Mouse (Mus musculus) ES-CJ7 (cell line): Measurements from ENCODE around the gene Tfap2e.

Source experiments
- DNase-seq: peaks from one replicate; pipeline ENCODE4 v3.0.0; 2011; ENCODE audit warnings: low read depth, low spot score

Gene Tfap2e

GRCm38 (mm10) chr4:126736001-126736414 lies at the start of gene Tfap2e:
TSS of gene Tfap2e (minus strand) at chr4:126736240.
- DNase-seq, result peak; percentile 67

DNA sequence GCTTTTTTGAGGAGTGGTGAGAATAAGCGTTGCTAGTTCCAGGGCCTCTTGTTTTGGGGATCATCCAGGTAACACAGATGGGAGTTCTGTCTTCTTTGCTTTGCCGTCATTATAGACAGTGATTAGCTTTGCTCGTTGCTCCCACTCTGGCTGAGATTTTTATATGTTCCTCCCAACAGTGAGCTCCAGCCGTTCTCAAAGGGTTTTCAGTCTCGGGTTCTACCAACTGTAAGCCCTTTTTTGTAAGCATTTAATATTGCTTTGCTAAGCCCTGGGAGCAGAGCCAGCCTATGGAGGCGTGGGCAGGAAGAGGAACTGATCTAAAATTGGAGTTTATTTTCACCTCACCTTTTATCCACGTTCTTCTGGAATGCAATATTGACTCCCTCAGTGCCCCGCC lies 47.0 kb upstream of the Tfap2e start:
- no peak for DNase-seq

DNA sequence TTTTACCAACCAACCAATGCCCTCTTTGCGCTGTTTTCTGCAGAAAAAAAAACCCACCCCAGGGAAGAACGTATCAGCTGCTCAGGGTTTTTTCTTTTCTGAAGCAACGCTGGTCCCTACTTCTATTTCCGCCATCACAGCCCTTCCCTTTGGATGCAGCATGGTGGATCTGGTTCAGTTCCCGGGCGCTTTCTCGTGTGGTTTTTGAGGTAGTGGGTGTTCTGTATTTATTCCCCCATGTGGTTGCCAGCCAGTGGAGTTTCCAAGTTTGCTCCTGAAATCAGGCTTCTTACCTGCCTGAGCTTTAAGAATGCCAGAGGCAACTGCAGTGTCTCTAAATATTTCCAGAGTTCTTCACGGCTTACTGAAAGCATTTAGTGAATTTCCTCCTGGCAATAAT lies 46.5 kb upstream of the Tfap2e start:
- DNase-seq, result no peak

GRCm38 (mm10) chr4:126781871-126782270 lies 45.8 kb upstream of the Tfap2e start:
- DNase-seq, result no peak

- no peak for DNase-seq
These were observed 44.1 kb upstream of the Tfap2e start for GRCm38 (mm10) chr4:126779826-126780775.

GRCm38 (mm10) chr4:126779148-126779581 lies 43.1 kb upstream of the Tfap2e start:
- no peak for DNase-seq

GRCm38 (mm10) chr4:126775182-126775581 lies 39.1 kb upstream of the Tfap2e start:
- no peak for DNase-seq

DNA sequence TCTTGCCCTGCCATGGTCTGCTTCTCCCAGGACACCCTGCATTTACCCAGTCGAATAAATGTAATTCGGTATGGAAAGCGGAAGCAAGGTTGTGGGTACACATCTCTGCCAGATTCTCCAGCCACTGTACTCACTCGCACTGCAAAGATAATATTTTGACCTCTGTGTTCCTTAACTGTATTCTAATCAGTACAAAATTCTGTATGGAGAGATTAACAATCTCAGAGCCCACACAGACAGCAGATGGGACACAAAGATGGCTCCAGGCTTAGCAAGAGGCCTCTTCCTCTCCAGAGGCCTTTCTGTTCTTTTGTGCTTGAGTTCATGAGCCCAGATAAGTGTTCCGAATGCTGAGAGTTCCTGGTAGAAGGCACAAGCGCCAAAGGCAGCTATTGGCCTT lies 37.8 kb upstream of the Tfap2e start:
- DNase-seq, result no peak

DNA sequence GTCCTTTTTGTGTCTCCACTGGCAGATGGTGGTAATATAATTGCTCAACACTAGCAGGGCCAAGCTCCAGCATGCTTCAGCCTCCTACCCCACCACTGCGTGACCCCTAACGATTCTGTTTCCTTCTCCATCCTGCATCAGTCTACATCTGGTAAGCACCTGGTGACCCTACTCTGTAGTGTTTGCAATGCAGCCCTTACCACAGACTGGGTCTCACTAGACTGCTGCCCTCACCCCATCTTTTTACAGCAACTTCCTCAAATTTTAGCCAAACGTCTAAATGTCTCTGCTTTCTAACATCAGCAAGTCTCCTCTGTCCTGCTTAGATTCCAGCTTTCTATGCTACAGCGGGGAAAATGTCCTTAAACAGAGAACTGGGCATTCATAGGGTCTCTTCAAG lies 34.8 kb upstream of the Tfap2e start:
- no peak for DNase-seq

DNA sequence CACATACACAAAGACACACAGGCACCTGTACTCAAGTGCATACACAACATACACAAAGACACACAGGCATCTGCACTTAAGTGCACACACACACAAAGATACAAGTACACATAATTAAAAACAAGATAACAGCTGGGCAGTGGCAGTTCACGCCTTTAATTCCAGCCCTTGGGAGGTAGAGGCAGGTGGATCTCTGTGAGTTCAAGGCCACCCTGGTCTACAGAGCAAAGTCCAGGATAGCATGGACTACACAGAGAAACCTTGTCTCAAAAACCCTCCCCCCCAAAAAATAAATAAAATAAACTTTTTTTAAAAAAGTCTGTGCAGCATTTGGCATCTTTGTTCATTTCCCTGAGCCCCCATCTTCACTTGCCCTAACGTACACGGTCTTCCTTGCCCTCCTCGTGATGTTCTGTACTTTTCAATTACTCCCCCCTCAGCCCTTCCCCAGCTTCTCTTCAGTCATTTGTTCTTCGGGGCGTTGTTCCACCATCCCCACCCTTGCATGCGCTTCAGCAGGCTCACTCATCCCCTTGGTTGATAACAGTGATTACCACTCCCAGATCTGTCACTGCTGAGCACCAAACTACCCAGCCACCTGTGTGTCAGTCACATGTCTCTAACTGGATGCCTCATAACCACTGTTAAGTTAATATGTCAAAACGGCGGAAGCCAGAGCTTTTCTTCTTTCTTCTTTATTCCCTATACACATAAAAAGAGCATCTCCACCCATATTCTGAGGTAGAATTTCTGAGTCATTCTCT lies 33.9 kb upstream of the Tfap2e start:
- DNase-seq, result no peak

- no peak for DNase-seq
These were observed 27.4 kb upstream of the Tfap2e start for GRCm38 (mm10) chr4:126763483-126763882.

GRCm38 (mm10) chr4:126762586-126763359 lies 26.7 kb upstream of the Tfap2e start:
- no peak for DNase-seq

DNA sequence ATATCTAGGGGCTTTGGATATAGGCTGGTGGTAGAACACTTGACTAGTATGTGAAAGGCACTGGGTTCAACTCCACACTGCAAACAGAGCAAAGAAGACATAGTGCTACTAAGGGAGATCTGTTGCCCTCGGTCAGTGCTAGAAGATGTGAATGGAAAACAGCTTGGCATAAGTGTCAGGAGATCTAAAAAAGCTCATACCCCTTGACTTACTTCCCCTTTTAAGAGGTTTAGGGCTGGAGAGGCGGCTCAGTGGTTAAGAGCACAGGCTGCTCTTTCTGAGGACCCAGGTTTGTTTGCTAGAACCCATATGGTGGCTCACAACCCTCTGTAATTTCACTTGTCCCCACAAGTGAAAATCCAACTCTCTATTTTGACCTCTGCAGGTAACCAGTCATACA lies 23.4 kb upstream of the Tfap2e start:
- no peak for DNase-seq

- no peak for DNase-seq
These were observed 22.3 kb upstream of the Tfap2e start for GRCm38 (mm10) chr4:126758299-126758698.

DNA sequence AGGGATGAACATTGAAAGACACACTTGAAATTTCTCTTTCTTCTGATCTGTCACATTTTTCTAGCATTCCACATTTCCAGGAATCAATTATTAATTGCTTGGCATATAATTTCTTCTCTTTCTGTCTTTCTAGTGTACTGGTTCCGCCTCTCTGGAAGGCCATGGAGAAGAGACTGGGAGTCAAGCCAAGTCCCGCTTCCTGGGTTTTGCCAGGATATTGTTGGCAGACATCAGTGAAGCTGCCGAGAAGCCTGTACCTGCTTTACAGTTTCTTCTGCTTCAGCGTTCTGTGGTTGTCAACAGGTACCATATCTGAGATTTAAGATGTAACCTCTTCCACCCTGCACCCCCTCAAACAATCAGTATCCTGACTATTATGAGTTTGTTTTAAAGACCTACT lies 20.7 kb upstream of the Tfap2e start:
- DNase-seq, result no peak

- no peak for DNase-seq
These were observed 18.8 kb upstream of the Tfap2e start for GRCm38 (mm10) chr4:126754736-126755374.

- DNase-seq, result no peak
These were observed 18.2 kb upstream of the Tfap2e start for GRCm38 (mm10) chr4:126754231-126754611.

GRCm38 (mm10) chr4:126753268-126754230 lies 17.5 kb upstream of the Tfap2e start, which contains the start of the genes Ncdn and AU040320:
TSS of gene Ncdn (minus strand) at chr4:126753438.
TSS of gene AU040320 (plus strand) at chr4:126753544.
- DNase-seq, result peak; percentile 98

DNA sequence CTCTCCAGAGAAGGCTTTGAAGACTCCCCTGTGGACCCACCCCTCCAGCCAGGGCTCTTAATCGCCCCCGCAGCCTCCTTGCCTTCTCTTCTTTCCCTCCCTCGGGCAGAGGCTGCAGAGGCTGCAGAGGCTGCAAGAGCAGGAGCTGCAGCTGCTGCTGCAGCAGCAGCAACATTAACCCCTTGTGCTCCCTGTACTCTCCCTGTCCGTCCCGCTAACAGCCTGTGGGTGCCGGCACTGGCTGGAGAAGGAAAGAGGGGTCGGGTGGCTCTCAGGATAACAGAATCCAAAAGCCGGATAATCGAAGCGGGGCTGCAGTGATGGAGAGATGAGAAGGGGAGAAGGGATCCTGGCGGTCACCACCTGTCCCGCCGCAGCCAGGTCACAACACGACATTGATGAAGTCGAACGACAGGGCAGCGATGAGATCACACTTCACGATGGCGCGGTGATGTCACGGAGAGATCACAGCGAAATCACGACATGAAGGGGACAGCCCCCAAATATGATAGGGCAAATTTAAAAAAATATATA lies 16.6 kb upstream of the Tfap2e start:
- DNase-seq, result no peak
